Mouse (Mus musculus) heart, embryonic 11.5 days (tissue): ENCODE data around the gene Cd47. TPM values are rescaled to one million over a fixed set of nuclear protein-coding genes. Genes with fewer than 3 reads are reported as not detected.

Source experiments
- ATAC-seq: fragments of 200-750 bp; cut with Nextera tagmentation; replicated peaks from 2 replicates; pipeline ENCODE4 v1.8.0; 2017; ENCODE audit warnings: moderate library complexity; ENCODE audit not compliant: insufficient number of reproducible peaks, low FRiP score, low TSS enrichment
- H3K27ac ChIP-seq: fragments of 300-500 bp; sonication (generic); 2 replicates; pipeline ENCODE4 v1.5.1; 2014; ENCODE audit warnings: mild to moderate bottlenecking, low read depth, low read length
- H3K27me3 ChIP-seq: fragments of 300-500 bp; sonication (generic); 2 replicates; pipeline ENCODE4 v1.6.1; 2014; ENCODE audit warnings: mild to moderate bottlenecking, low read length, mixed read lengths; ENCODE audit not compliant: control insufficient read depth, insufficient read depth
- H3K36me3 ChIP-seq: fragments of 300-500 bp; sonication (generic); 2 replicates; pipeline ENCODE4 v1.6.1; 2014; ENCODE audit warnings: mild to moderate bottlenecking, low read length, moderate library complexity, mixed read lengths; ENCODE audit not compliant: control insufficient read depth, insufficient read depth
- H3K4me1 ChIP-seq: fragments of 300-500 bp; sonication (generic); 2 replicates; pipeline ENCODE4 v1.6.1; 2014; ENCODE audit warnings: low read length; ENCODE audit not compliant: control insufficient read depth, insufficient read depth
- H3K4me2 ChIP-seq: fragments of 300-500 bp; sonication (generic); 2 replicates; pipeline ENCODE4 v1.6.1; 2014; ENCODE audit warnings: mild to moderate bottlenecking, moderate library complexity
- H3K4me3 ChIP-seq: fragments of 300-500 bp; sonication (generic); 2 replicates; pipeline ENCODE4 v1.5.1; 2014; ENCODE audit warnings: low read depth, low read length
- H3K9ac ChIP-seq: fragments of 300-500 bp; sonication (generic); 2 replicates; pipeline ENCODE4 v1.6.1; 2014; ENCODE audit warnings: mild to moderate bottlenecking, low read depth, low read length, moderate library complexity
- H3K9me3 ChIP-seq: fragments of 300-500 bp; sonication (generic); replicated peaks from 2 replicates; pipeline ENCODE4 v1.6.1; 2016; ENCODE audit warnings: low read length; ENCODE audit not compliant: control insufficient read depth
- WGBS: fragments of 180-500 bp; shearing (Covaris S2); extraction: QIAGEN DNeasy Blood & Tissue Kit; methylation state at CpG from one replicate; pipeline ENCODE4 v1.1.7; 2014; ENCODE audit not compliant: insufficient replicate concordance; 5-methylcytosine and 5-hydroxymethylcytosine counted together
- polyA plus RNA-seq: library from polyadenylated mRNA; unstranded; fragments of >200 nt; fragmentation: Nextera tagmentation; extraction: Ambion mirVana; gene quantifications from 2 replicates; pipeline ENCODE4 v1.2.1, GENCODE M21; 2014

The Cd47 gene
- polyA plus RNA-seq, 1 experiment from 2014 or later, result 58.5 TPM

DNA sequence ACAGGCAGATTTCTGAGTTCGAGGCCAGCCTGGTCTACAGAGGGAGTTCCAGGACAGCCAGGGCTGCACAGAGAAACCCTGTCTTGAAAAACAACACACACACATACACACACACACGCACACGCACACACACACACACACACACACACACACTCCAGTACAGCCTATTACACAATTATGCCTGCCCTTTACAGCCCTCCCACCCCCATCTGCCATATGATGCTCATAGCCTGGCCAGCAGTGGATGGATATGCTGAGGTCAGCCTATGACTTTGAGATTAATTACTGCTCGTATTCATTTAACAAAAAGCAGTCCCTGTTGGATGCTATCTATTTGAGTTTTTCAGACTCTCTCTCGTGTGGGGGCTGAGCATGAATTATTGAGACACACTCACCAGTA is 144.8 kb downstream of the Cd47 start:
- Histone ChIP-seq H3K27me3 (no peaks in the 10 kb centered on the region), H3K36me3 (no peaks in the 10 kb centered on the region), H3K9ac (no peak overlapping the region), H3K9me3 (no peaks in the 10 kb centered on the region), H3K4me2 (no peak overlapping the region), H3K27ac (no peak overlapping the region), H3K4me1 (no peaks in the 10 kb centered on the region), H3K4me3 (no peak overlapping the region)
- WGBS, result 75% methylated on average over 5 of the region's 5 CpGs
- no peak for ATAC-seq

DNA sequence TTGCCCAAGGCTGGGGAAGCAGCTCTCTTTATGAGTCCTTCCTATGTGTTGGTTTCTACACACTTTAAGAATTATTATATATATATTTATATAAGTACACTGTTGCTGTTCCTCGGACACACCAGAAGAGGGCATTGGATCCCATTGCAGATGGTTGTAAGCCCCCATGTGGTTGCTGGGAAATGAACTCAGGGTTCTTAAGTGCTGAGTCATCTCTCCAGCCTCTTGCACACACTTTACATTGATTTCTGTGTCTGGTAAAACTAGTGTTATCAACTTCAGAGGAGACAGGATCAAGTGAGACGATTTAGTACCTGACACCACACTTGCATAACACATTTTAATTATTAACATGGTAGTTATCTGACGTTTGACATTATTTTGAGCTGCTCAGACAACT is 146.7 kb downstream of the Cd47 start:
- Histone ChIP-seq H3K36me3 (no peaks in the 10 kb centered on the region), H3K27ac (no peak overlapping the region), H3K27me3 (no peaks in the 10 kb centered on the region), H3K9ac (no peak overlapping the region), H3K4me1 (no peaks in the 10 kb centered on the region), H3K4me2 (no peak overlapping the region), H3K9me3 (no peaks in the 10 kb centered on the region), H3K4me3 (no peak overlapping the region)
- ATAC-seq, result no peak
- WGBS, result 71% methylated on average over 3 of the region's 3 CpGs

DNA sequence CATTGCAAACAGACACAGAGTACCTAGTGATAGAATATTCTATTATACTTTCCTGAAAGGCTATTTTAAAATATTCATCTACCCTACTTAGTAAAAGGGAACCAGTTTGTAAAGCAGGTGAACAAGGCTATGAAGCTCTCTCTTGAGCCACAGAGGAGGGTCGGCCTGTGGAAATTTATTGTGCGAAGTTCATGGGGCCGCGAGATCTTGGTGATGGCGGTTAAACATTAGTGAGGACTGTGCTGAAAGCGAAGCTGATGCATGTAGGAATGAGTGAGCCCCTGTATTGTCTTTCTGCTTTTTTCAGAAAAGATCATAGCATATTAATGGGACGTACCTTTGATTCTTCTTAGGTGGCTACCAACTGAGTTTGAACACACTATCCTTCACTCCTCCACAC is 147.3 kb downstream of the Cd47 start:
- no peak overlapping the region for H3K4me3 ChIP-seq
- H3K4me2 ChIP-seq, result no peak overlapping the region
- no peak for ATAC-seq
- no peak overlapping the region for H3K9ac ChIP-seq
- H3K4me1 ChIP-seq, result no peaks in the 10 kb centered on the region
- no peak overlapping the region for H3K27ac ChIP-seq
- 89% methylated on average over 7 of the region's 7 CpGs for WGBS
- no peaks in the 10 kb centered on the region for H3K36me3 ChIP-seq
- no peaks in the 10 kb centered on the region for H3K27me3 ChIP-seq
- H3K9me3 ChIP-seq, result no peaks in the 10 kb centered on the region

DNA sequence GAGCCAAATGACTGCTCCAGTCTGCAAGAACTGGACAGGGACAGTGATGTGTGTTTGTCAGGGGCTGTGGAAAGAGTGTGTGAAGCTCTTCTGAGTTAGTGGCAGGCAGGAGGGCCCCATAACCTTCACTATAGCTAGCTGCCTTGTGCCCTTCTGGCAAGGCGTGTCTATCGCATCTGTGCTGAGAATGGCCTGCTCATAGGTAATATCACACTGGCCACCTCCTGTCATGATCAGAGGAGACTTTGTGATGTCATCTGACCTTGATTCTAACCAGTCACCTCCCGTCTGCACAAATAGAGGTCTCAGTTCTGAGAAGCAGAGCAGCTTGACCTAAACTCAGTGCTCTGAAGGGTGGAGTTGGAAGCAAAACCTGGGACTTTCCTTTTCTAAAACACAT is 148.0 kb downstream of the Cd47 start:
- Histone ChIP-seq H3K9ac (no peak overlapping the region), H3K4me3 (no peak overlapping the region), H3K27ac (no peak overlapping the region), H3K4me2 (no peak overlapping the region), H3K27me3 (no peaks in the 10 kb centered on the region), H3K4me1 (no peaks in the 10 kb centered on the region), H3K9me3 (no peaks in the 10 kb centered on the region), H3K36me3 (no peaks in the 10 kb centered on the region)
- ATAC-seq, result no peak
- WGBS, result 85% methylated on average over 3 of the region's 3 CpGs

DNA sequence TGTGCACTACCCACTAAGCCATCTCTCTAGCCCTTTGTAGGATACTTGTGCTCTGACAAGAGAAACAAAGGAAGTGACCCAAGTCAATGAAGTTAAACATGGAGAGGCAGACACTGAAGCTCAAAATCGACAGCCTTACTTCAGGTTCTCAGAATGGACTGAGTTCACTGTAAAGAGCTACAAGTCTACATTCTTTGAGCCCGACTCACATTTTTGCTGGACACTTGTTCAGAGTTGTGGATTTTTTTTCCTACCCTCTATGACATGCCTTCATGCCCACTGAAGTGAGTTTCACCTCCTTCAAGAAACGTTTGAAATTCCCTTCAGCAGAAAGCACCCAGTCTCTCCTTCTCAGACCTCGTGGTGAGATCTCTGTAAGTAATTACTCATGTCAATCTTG is 148.9 kb downstream of the Cd47 start:
- no peak for ATAC-seq
- H3K27me3 ChIP-seq, result no peaks in the 10 kb centered on the region
- WGBS, result 57% methylated on average over 4 of the region's 4 CpGs

DNA sequence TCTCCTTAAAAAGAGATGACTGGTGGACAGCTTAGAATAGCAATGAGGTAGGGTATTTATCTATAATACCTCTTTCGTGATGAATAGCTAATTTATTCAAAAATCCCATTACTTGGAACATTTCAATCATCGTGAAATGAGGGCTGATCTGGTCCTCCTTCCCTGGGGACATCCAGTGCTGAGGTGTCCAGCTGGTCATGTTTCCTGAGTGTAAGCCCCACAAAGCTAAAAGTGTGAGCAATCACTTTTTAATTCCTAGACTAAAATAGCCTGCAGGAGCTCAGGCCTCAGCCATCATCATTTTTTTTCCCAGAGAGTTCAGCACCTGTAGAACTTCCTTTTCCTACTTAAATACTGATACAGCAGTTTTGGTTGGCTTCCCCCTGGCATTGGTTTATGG is 150.0 kb downstream of the Cd47 start:
- 90% methylated on average over 2 of the region's 2 CpGs for WGBS
- no peak for ATAC-seq
- Histone ChIP-seq H3K4me3 (no peak overlapping the region), H3K27ac (no peak overlapping the region), H3K4me2 (no peak overlapping the region), H3K27me3 (no peaks in the 10 kb centered on the region), H3K9me3 (no peaks in the 10 kb centered on the region), H3K36me3 (no peaks in the 10 kb centered on the region), H3K9ac (no peak overlapping the region), H3K4me1 (no peaks in the 10 kb centered on the region)

More for the DNA sequence above, 148.9 kb downstream of the Cd47 start:
- Histone ChIP-seq H3K4me3 (no peak overlapping the region), H3K9me3 (no peaks in the 10 kb centered on the region), H3K4me2 (no peak overlapping the region), H3K4me1 (no peaks in the 10 kb centered on the region), H3K9ac (no peak overlapping the region), H3K27ac (no peak overlapping the region), H3K36me3 (no peaks in the 10 kb centered on the region)

DNA sequence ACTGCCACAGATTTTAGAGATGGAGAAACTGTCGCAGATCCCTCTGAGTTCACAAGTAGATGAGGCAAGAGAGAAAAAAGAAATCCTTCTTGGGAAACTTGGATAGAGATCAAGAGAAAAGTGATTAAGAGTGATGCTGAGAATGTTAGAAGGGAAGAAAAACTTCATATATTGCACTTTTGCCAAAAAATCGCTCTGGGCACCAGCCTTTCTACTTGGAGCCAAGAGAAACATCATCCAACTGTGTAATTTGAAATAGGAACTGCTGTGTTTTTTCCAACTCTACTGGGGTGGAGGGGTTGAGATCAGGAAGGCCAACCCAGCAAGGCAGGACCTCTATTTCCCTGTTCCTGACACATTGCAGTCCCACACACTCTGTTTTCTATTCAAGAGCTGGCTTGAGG is 151.0 kb downstream of the Cd47 start:
- 72% methylated on average over 2 of the region's 2 CpGs for WGBS
- Histone ChIP-seq H3K9me3 (no peaks in the 10 kb centered on the region), H3K4me1 (no peaks in the 10 kb centered on the region), H3K9ac (no peak overlapping the region), H3K27ac (no peak overlapping the region), H3K36me3 (no peaks in the 10 kb centered on the region), H3K4me2 (no peak overlapping the region), H3K27me3 (no peaks in the 10 kb centered on the region), H3K4me3 (no peak overlapping the region)
- ATAC-seq, result no peak

DNA sequence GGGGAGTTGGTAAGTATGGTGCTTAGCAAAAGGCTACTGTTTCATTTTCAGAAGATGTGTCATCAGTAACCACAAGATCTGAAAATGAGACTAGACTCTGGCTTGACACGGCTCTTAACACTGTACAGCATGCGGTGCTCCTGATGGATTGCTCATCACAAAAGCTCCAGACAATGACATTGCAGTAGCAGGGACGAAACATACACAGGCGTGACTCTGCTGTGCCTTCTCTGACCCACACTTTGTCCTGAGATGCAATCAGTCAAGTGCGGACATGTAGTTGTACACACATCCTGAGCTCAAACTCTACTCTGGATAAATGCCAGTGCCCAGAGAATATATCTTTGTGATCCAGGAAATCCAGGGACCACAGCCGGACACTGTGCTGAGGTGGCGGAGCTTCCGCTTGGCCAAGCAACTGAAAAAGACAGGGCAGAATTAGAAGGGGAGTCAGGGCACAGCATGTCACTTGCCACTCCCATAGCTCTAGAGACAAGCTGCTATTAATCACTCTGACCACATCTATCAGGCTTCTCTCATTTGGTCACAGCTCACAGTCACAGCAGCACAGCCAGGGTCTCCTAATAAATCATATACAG is 151.7 kb downstream of the Cd47 start:
- H3K4me2 ChIP-seq, result no peak overlapping the region
- H3K27me3 ChIP-seq, result no peaks in the 10 kb centered on the region
- no peaks in the 10 kb centered on the region for H3K4me1 ChIP-seq
- 62% methylated on average over 8 of the region's 8 CpGs for WGBS
- H3K9me3 ChIP-seq, result no peaks in the 10 kb centered on the region
- H3K4me3 ChIP-seq, result no peak overlapping the region
- no peak overlapping the region for H3K9ac ChIP-seq
- no peak overlapping the region for H3K27ac ChIP-seq
- no peaks in the 10 kb centered on the region for H3K36me3 ChIP-seq
- ATAC-seq, result peak; percentile 22; the same call in 1 of the 2 replicates

DNA sequence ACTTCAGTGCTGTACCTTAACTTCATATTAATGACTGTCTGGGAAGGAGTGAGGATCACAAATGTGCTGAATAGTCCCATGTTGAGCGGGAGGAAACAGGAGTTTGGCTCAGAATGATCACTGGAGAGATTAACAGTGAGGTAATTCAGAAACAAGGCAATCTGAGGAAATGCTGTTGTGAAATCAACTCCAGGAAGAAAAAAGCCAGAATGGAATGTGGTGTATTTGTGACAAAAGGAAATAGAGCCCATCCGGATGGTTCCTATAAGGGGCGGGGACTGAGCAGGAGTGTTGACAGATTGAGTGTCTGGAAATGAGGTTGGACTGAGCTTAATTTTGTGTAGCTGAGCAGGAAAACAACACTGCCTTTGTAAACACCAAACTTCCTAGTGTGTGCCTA is 153.5 kb downstream of the Cd47 start:
- no peak for ATAC-seq

More for the DNA sequence above, 153.5 kb downstream of the Cd47 start:
- Histone ChIP-seq H3K4me2 (no peak overlapping the region), H3K36me3 (no peaks in the 10 kb centered on the region), H3K27ac (no peak overlapping the region; the same call in 1 of the 2 replicates), H3K4me3 (no peak overlapping the region), H3K9me3 (no peaks in the 10 kb centered on the region), H3K4me1 (no peaks in the 10 kb centered on the region), H3K9ac (no peak overlapping the region), H3K27me3 (no peaks in the 10 kb centered on the region)
- 52% methylated on average over 3 of the region's 3 CpGs for WGBS
